Comparison of ENCODE assay signal across 15 mouse cellular contexts in the genomic region with DNA sequence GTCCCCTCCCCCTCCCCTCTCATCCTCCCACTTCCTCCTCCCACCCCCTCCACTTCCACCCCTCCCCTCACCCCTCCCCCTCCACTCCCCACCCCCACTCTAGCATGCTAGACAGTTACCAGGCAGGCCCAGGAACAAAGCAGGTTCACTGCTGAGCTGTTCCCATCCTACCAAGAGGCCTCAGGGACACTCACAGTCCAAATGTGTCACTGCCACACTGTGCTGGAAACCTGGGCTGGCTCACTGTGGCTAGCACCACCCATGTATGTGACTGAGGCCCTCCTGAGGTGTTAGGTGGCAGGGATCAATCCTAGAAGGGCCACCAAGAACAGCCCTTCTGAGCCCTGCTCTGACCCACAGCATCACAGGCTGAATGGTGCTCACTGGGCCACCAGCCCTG. TPM values are rescaled to one million over a fixed set of nuclear protein-coding genes. Genes with fewer than 3 reads are reported as not detected.
A peak's percentile ranks its signal among the peaks of the same experiment; 100 is the strongest.
DNase-seq lines count a peak whose midpoint lies in the region; ATAC-seq and TF ChIP-seq lines count a peak whose summit lies in the region.
"Had no signal": no experiment of that assay in that cellular context is flagged by ENCODE, and none has a peak within 500 bp of the region (broad histone marks: within the 10 kb centered on the region; RNA-seq: fewer than 3 reads in every experiment).

No protein-coding gene starts in this region.

- no peak for ATAC-seq in heart, embryonic 14.5 days (ENCODE audit: insufficient number of reproducible peaks, insufficient read depth, low FRiP score, low read depth)
- no peak for ATAC-seq in lung, embryonic 14.5 days (ENCODE audit: insufficient read depth)
- no peak for ATAC-seq in forebrain, embryonic 15.5 days (replicated peaks)
- ATAC-seq: CD4-positive, CD25-positive, alpha-beta regulatory T cell, adult 4 months; lung, postnatal 0 days had no signal

- no peaks in the 10 kb centered on the region for H3K27me3 ChIP-seq in heart, embryonic 14.5 days (ENCODE audit: control insufficient read depth, insufficient read depth, low read length)
- no peaks in the 10 kb centered on the region for H3K27me3 ChIP-seq in lung, embryonic 14.5 days (ENCODE audit: insufficient read depth, low read length)
- no peaks in the 10 kb centered on the region for H3K27me3 ChIP-seq in embryonic facial prominence, embryonic 10.5 days (replicated peaks; ENCODE audit: low read depth, poor library complexity, severe bottlenecking)
- no peaks in the 10 kb centered on the region for H3K27me3 ChIP-seq in forebrain, embryonic 15.5 days
- H3K27me3 ChIP-seq: hindbrain, embryonic 15.5 days had no signal

- H3K4me3 ChIP-seq in heart, embryonic 14.5 days (ENCODE audit: control insufficient read depth in 1 of 2, insufficient read depth in 1 of 2, low read depth in 1 of 2, low read length in 2 of 2), result no peak overlapping the region
- no peak overlapping the region for H3K4me3 ChIP-seq in lung, embryonic 14.5 days (ENCODE audit: low read depth, low read length)
- H3K4me3 ChIP-seq in embryonic facial prominence, embryonic 10.5 days, result no peak overlapping the region
- no peak overlapping the region for H3K4me3 ChIP-seq in forebrain, embryonic 15.5 days
- H3K4me3 ChIP-seq: hindbrain, embryonic 15.5 days had no signal

- peaks cover 56 to 86% of the 10 kb centered on the region in 2 experiments for H3K4me1 ChIP-seq in heart, embryonic 14.5 days (ENCODE audit: control insufficient read depth in 2 of 2, insufficient read depth in 2 of 2, low read length in 2 of 2)
- H3K4me1 ChIP-seq in lung, embryonic 14.5 days (ENCODE audit: insufficient read depth), result peaks cover 35% of the 10 kb centered on the region
- peaks cover 30% of the 10 kb centered on the region for H3K4me1 ChIP-seq in embryonic facial prominence, embryonic 10.5 days
- peaks cover 35% of the 10 kb centered on the region for H3K4me1 ChIP-seq in forebrain, embryonic 15.5 days

- H3K27ac ChIP-seq in heart, embryonic 14.5 days (replicated peaks in 1 of 2; ENCODE audit: control insufficient read depth in 1 of 2, insufficient read depth in 1 of 2, low read depth in 2 of 2, low read length in 2 of 2), result peak overlapping the region; percentile 20 to 65; a peak in 3 of 4 replicates
- H3K27ac ChIP-seq in lung, embryonic 14.5 days (ENCODE audit: low read depth), result peak overlapping the region; percentile 16; the same call in 1 of the 2 replicates
- H3K27ac ChIP-seq in embryonic facial prominence, embryonic 10.5 days (replicated peaks), result peak overlapping the region; percentile 52
- peak overlapping the region; percentile 40; the same call in 1 of the 2 replicates for H3K27ac ChIP-seq in forebrain, embryonic 15.5 days (replicated peaks)
- H3K27ac ChIP-seq: hindbrain, embryonic 15.5 days had no signal

- no peak for DNase-seq in heart, adult 11 months
- DNase-seq in lung, embryonic 14.5 days, result no peak
- DNase-seq in lung, postnatal 14 days, result no peak
- peak; percentile 20 for DNase-seq in embryonic facial prominence, embryonic 10.5 days (ENCODE audit: low spot score)
- DNase-seq in cerebellum, adult 11-12 months, result no peak
- DNase-seq: adrenal gland, adult 2 months; cerebellum, adult 18-20 months; gastrocnemius, postnatal 10 days; kidney, adult 2 months had no signal

- H3K4me2 ChIP-seq in heart, embryonic 14.5 days (ENCODE audit: low read length), result no peak overlapping the region
- no peak overlapping the region for H3K4me2 ChIP-seq in lung, embryonic 14.5 days
- H3K4me2 ChIP-seq in forebrain, embryonic 15.5 days (replicated peaks), result no peak overlapping the region
- H3K4me2 ChIP-seq: hindbrain, embryonic 15.5 days; liver, embryonic 11.5 days had no signal

- H3K9me3 ChIP-seq in heart, embryonic 14.5 days (ENCODE audit: control insufficient read depth, low read length), result no peaks in the 10 kb centered on the region
- H3K9me3 ChIP-seq in lung, embryonic 14.5 days (ENCODE audit: low read depth, low read length), result no peaks in the 10 kb centered on the region
- H3K9me3 ChIP-seq in embryonic facial prominence, embryonic 10.5 days, result no peaks in the 10 kb centered on the region
- H3K9me3 ChIP-seq in forebrain, embryonic 15.5 days, result no peaks in the 10 kb centered on the region
- H3K9me3 ChIP-seq: hindbrain, embryonic 15.5 days had no signal

- peak overlapping the region; percentile 52; the same call in 1 of the 2 replicates for H3K9ac ChIP-seq in heart, embryonic 14.5 days (ENCODE audit: low read length)
- H3K9ac ChIP-seq in lung, embryonic 14.5 days, result no peak overlapping the region
- H3K9ac ChIP-seq in forebrain, embryonic 15.5 days (replicated peaks), result no peak overlapping the region
- H3K9ac ChIP-seq: hindbrain, embryonic 15.5 days had no signal

- peaks cover 45% of the 10 kb centered on the region for H3K36me3 ChIP-seq in heart, embryonic 14.5 days (ENCODE audit: control insufficient read depth, insufficient read depth, low read length)
- H3K36me3 ChIP-seq in lung, embryonic 14.5 days (ENCODE audit: insufficient read depth), result peaks cover 34% of the 10 kb centered on the region
- H3K36me3 ChIP-seq in embryonic facial prominence, embryonic 10.5 days (replicated peaks), result peaks cover 53% of the 10 kb centered on the region
- H3K36me3 ChIP-seq in forebrain, embryonic 15.5 days, result peaks cover 7% of the 10 kb centered on the region; the same call in 1 of the 2 replicates
- H3K36me3 ChIP-seq: hindbrain, embryonic 15.5 days had no signal

- TF ChIP-seq CTCF in lung, embryonic 14.5 days (IDR thresholded peaks at IDR 0.05; ENCODE audit: low read depth), result no peak

RNA-seq across cellular contexts. Expression of a gene that starts 14.9 kb away (rescaled TPM):
- polyA plus RNA-seq in heart, embryonic 14.5 days (2014; fragmentation: Nextera tagmentation; extraction: Ambion mirVana), result 64.1 and 66.2 TPM in 2 replicates
- 45.6 and 46.0 TPM in 2 replicates for polyA plus RNA-seq in lung, embryonic 14.5 days (2014; fragmentation: Nextera tagmentation; extraction: Ambion mirVana)
- polyA plus RNA-seq in embryonic facial prominence, embryonic 10.5 days (2016; fragmentation: Nextera tagmentation; extraction: Ambion mirVana), result 24.2 and 24.4 TPM in 2 replicates
- 27.6 and 28.5 TPM in 2 replicates for polyA plus RNA-seq in forebrain, embryonic 15.5 days (2015; fragmentation: Nextera tagmentation; extraction: Ambion mirVana)
